Mouse (Mus musculus) limb, embryonic 14.5 days (tissue): ENCODE measurements at regions not wholly inside any gene's neighbourhood (a gene's known extent, or its start where the extent isn't known, plus 50 kb on each side); places are given as distances from the start of the nearest gene placed in this dataset.

Experiments used
- ATAC-seq: fragments of 200-750 bp; cut with Nextera tagmentation; 2 replicates; pipeline ENCODE4 v1.8.0; 2017; ENCODE audit warnings: low read depth, moderate number of reproducible peaks, moderate TSS enrichment; ENCODE audit not compliant: low FRiP score
- DNase-seq: peaks from one replicate; pipeline ENCODE4 v3.0.0-alpha.2; 2015; ENCODE audit warnings: low spot score
- H3K27ac ChIP-seq: fragments of 300-500 bp; sonication (generic); replicated peaks from 2 replicates; pipeline ENCODE4 v1.5.1; 2014; ENCODE audit warnings: low read depth, mild to moderate bottlenecking, low read length, moderate library complexity, mixed read lengths
- H3K27me3 ChIP-seq: fragments of 300-500 bp; sonication (generic); 2 replicates; pipeline ENCODE4 v1.6.1; 2014; ENCODE audit warnings: low read length, mixed read lengths; ENCODE audit not compliant: control insufficient read depth, insufficient read depth
- H3K36me3 ChIP-seq: fragments of 300-500 bp; sonication (generic); 2 replicates; pipeline ENCODE4 v1.6.1; 2014; ENCODE audit warnings: mild to moderate bottlenecking, low read length, moderate library complexity, mixed read lengths; ENCODE audit not compliant: control insufficient read depth, insufficient read depth
- H3K4me1 ChIP-seq: fragments of 300-500 bp; sonication (generic); 2 replicates; pipeline ENCODE4 v1.6.1; 2014; ENCODE audit warnings: antibody characterized with exemption, low read length, mixed read lengths; ENCODE audit not compliant: control insufficient read depth, insufficient read depth
- H3K4me2 ChIP-seq: fragments of 300-500 bp; sonication (generic); replicated peaks from 2 replicates; pipeline ENCODE4 v1.6.1; 2014; ENCODE audit warnings: low read depth, mild to moderate bottlenecking, low read length, moderate library complexity; ENCODE audit not compliant: severe bottlenecking
- H3K4me3 ChIP-seq: fragments of 300-500 bp; sonication (generic); replicated peaks from 2 replicates; pipeline ENCODE4 v1.5.1; 2014; ENCODE audit warnings: low read length
- H3K9ac ChIP-seq: fragments of 300-500 bp; sonication (generic); 2 replicates; pipeline ENCODE4 v1.6.1; 2014; ENCODE audit warnings: mild to moderate bottlenecking, low read depth, low read length, moderate library complexity; ENCODE audit not compliant: severe bottlenecking
- H3K9me3 ChIP-seq: fragments of 300-500 bp; sonication (generic); 2 replicates; pipeline ENCODE4 v1.6.1; 2016; ENCODE audit warnings: low read length; ENCODE audit not compliant: control insufficient read depth
- POLR2A ChIP-seq: fragments of 200-500 bp; IDR thresholded peaks from 2 replicates; pipeline ENCODE4 v1.8.0; 2012; ENCODE audit warnings: inconsistent platforms, mild to moderate bottlenecking, moderate library complexity, borderline replicate concordance; ENCODE audit not compliant: insufficient read depth, insufficient read length; ENCODE audit errors: extremely low read depth
- WGBS: fragments of 180-500 bp; shearing (Covaris S2); extraction: QIAGEN DNeasy Blood & Tissue Kit; methylation state at CpG from one replicate; pipeline ENCODE4 v1.1.7; 2014; 5-methylcytosine and 5-hydroxymethylcytosine counted together

DNA sequence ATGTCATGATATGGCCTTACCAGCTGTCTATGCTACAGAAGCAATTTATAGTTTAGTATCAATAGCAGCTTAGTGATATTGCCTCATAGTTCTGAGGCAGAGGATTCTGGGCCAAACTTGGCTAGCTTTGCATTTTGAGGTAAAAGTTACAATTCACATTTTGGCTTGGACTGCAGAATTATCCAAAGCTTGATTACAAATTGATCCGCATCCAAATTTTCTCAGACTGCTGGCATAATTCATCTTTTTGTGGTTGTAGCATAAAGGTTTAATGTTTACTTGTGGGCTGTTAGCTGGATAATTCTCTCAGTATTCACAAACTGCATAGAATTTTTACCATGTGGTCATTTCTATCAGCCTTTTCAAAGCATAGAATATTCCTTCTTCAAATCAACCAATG, 589.9 kb upstream of the Pdcd1 start:
- H3K9me3 ChIP-seq: no peaks in the 10 kb centered on the region
- no peak for DNase-seq
- H3K36me3 ChIP-seq: no peaks in the 10 kb centered on the region
- no peaks in the 10 kb centered on the region for H3K27me3 ChIP-seq
- H3K4me2 ChIP-seq: no peak overlapping the region
- H3K9ac ChIP-seq: no peak overlapping the region
- H3K4me1 ChIP-seq: no peaks in the 10 kb centered on the region
- no peak overlapping the region for H3K4me3 ChIP-seq
- whole genome bisulfite sequencing: 93% methylated on average over 1 of the region's 1 CpGs
- ATAC-seq: no peak
- TF ChIP-seq POLR2A: no peak
- no peak overlapping the region for H3K27ac ChIP-seq

DNA sequence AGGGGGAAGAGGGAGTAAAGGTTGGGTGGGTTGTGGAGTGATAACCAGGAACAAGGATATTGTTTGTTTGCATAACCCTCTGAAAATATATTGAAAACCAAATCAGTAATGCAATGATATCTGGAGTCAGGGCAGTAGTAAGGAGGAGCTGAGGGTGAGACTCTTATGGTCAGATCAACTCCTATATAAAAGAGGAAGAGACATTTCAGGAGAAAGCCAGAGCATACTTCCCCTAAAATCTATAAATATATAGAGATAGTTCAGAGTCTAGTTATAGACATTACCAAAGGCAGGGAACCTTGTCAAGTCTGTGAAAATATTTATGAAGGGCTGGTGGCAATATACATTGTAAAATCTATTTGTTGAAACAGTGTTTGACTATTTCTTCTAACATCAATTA, 605.9 kb upstream of the Pdcd1 start:
- Histone ChIP-seq H3K9me3 (no peaks in the 10 kb centered on the region), H3K4me2 (no peak overlapping the region), H3K9ac (no peak overlapping the region), H3K27ac (no peak overlapping the region), H3K36me3 (no peaks in the 10 kb centered on the region), H3K4me3 (no peak overlapping the region), H3K27me3 (no peaks in the 10 kb centered on the region), H3K4me1 (no peaks in the 10 kb centered on the region)
- no peak for TF ChIP-seq POLR2A
- DNase-seq (no peak), ATAC-seq (no peak)

DNA sequence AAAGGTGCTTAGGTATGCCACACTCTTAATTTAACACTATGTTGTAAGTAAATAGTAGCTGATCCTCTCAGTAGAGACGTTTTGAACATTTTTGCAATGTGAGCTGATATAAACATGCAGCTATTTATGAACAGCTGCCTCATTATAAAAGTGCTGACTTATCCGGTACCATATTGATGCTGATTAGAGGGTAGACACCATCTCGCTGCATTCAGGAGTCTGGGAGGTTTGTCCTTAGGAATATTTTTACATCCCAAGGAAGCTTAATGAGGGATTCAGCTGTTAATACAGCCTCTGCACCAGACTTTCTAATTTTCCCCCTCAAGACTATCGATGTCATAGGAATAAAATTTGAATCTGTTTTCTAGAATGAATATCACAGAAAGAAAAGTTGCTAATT, 619.3 kb upstream of the Pdcd1 start:
- H3K9me3 ChIP-seq: no peaks in the 10 kb centered on the region
- no peak for ATAC-seq

DNA sequence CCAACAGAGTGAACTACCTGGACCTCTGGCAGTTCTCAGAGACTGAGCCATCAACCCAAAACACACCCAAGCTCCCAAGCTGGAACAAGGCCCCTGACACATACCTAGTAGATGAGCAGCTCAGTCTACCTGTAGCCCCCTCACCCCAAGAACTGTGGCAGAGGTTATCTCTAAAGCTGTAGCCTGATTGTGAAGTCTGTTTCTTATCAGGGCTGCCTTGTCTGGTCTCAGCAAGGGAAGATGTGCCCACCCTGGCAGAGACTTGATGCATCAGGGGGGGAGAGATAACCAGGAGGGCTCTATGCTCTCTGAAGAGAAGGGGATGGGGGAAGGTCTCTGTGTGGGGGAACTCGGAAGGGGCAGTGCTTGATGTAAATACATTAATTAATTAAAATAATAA, 612.9 kb upstream of the Fam174a start:
- Histone ChIP-seq H3K27ac (no peak overlapping the region), H3K4me2 (no peak overlapping the region), H3K9me3 (no peaks in the 10 kb centered on the region), H3K36me3 (no peaks in the 10 kb centered on the region), H3K4me1 (no peaks in the 10 kb centered on the region), H3K9ac (no peak overlapping the region), H3K27me3 (no peaks in the 10 kb centered on the region), H3K4me3 (no peak overlapping the region)
- ATAC-seq (no peak), DNase-seq (no peak)
- no peak for TF ChIP-seq POLR2A
- 76% methylated on average over 1 of the region's 1 CpGs for WGBS

More for the DNA sequence above, 619.3 kb upstream of the Pdcd1 start:
- Histone ChIP-seq H3K27ac (no peak overlapping the region), H3K4me3 (no peak overlapping the region), H3K27me3 (no peaks in the 10 kb centered on the region), H3K4me2 (no peak overlapping the region), H3K4me1 (no peaks in the 10 kb centered on the region), H3K9ac (no peak overlapping the region), H3K36me3 (no peaks in the 10 kb centered on the region)
- no peak for DNase-seq
- 71% methylated on average over 4 of the region's 4 CpGs for WGBS
- no peak for TF ChIP-seq POLR2A

DNA sequence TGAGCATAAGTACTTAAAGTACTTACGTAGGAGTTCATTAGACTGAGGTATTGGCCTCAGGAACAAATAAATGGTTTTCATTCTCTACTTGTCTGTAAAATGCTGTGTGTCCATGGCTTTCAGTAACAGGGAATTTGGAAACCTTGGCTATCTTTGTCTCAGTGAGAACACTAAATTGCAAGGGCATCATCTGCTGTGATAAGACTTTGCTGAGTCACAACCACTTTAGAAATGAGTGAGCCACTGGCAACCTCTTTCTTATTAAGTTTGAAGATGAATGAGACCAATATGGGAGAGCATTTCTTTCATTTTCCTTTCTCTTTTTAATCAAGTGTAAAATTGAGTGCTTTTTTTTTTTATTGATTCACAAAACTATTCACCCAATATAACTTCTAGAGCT, 611.7 kb upstream of the Fam174a start:
- ATAC-seq: no peak
- WGBS: 87% methylated on average over 1 of the region's 1 CpGs

DNA sequence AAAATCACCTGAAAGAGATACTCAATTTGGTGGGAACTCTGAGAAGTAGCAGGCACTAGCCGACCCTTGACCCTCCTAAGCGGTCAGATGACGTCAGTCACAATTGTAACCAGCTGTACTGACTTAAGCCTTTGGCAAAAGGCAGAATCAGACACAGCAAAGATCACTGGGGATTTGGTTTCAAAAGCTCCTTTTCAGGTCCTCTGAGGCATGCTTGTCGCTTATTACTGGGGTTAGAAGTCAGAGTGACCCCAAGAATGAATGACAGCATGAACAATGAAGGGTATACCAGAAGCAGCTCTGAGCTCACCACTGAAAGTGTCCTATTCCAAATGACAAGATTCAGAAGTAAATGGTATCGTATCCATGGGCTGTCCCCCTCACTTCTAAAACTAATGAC, 600.6 kb upstream of the Fam174a start:
- H3K4me2 ChIP-seq: no peak overlapping the region
- no peak overlapping the region for H3K27ac ChIP-seq
- ATAC-seq (no peak), DNase-seq (no peak)
- H3K36me3 ChIP-seq: no peaks in the 10 kb centered on the region
- no peaks in the 10 kb centered on the region for H3K9me3 ChIP-seq
- H3K27me3 ChIP-seq: no peaks in the 10 kb centered on the region
- no peak overlapping the region for H3K4me3 ChIP-seq
- no peak for TF ChIP-seq POLR2A
- 25% methylated on average over 5 of the region's 5 CpGs for WGBS
- H3K9ac ChIP-seq: no peak overlapping the region
- no peaks in the 10 kb centered on the region for H3K4me1 ChIP-seq

More for the DNA sequence above, 611.7 kb upstream of the Fam174a start:
- no peak for DNase-seq
- H3K36me3 ChIP-seq: no peaks in the 10 kb centered on the region
- H3K4me3 ChIP-seq: no peak overlapping the region
- H3K9ac ChIP-seq: no peak overlapping the region
- H3K4me2 ChIP-seq: no peak overlapping the region
- TF ChIP-seq POLR2A: no peak
- no peak overlapping the region for H3K27ac ChIP-seq
- H3K9me3 ChIP-seq: no peaks in the 10 kb centered on the region
- no peaks in the 10 kb centered on the region for H3K4me1 ChIP-seq
- H3K27me3 ChIP-seq: no peaks in the 10 kb centered on the region
